Mouse (Mus musculus): Measurements from ENCODE around the gene Ankrd28. TPM values are rescaled to one million over a fixed set of nuclear protein-coding genes. Genes with fewer than 3 reads are reported as not detected.
A peak's percentile ranks its signal among the peaks of the same experiment; 100 is the strongest.

Ankrd28 gene
- polyA plus RNA-seq, 1 experiment = 27.8 TPM

DNA sequence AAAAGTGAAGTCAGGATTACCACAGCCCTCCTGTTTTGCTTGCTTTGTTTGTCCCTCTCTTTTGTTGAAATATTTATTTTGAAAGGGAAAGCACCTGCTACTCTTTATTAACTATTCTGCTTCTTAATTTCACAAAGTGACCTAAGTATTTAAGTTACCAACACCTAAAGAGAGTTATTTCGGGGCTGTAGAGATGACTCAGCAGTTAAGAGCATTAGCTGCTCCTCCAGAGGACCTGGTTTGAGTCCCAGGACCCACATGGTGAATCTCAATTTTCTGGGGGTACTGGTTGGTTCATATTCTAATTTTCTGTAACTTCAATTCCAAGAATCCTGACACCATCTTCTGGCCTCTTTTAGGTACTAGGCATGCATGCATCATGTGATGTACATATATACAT is 34.9 kb downstream of the Ankrd28 start:
- no peak overlapping the region for H3K27ac ChIP-seq (ENCODE audit: insufficient read depth, low read length)
- TF ChIP-seq POLR2A (IDR thresholded peaks at IDR 0.05; ENCODE audit: extremely low read depth, insufficient read depth, low read length) = no peak
- no peak for TF ChIP-seq CTCF (IDR thresholded peaks at IDR 0.05; ENCODE audit: extremely low read depth, insufficient read depth, low read length)
- no peak overlapping the region for H3K4me3 ChIP-seq (ENCODE audit: insufficient read depth, low read length)
- H3K4me1 ChIP-seq (ENCODE audit: control insufficient read depth, insufficient read depth, low read length) = no peaks in the 10 kb centered on the region; the same call in 1 of the 2 replicates

DNA sequence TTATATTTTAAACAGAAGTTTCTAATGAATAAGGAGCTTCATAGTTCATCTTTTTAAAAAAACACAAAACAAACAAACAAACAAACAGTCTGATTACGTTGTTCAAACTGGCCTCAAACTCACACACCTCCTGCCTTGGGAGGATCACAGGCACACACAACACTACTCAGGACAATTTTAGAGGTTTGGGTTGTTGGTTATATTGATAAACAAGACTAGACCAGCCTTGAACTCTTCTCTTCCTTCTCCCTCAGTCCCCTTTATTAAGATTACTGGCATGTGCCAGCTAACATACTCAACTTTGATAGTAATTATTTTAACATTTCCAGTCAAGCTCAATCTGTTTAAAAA is 35.7 kb downstream of the Ankrd28 start:
- Histone ChIP-seq H3K4me1 (ENCODE audit: control insufficient read depth, insufficient read depth, low read length) (no peaks in the 10 kb centered on the region; the same call in 1 of the 2 replicates), H3K4me3 (ENCODE audit: insufficient read depth, low read length) (no peak overlapping the region), H3K27ac (ENCODE audit: insufficient read depth, low read length) (no peak overlapping the region)
- TF ChIP-seq CTCF (IDR thresholded peaks at IDR 0.05; ENCODE audit: extremely low read depth, insufficient read depth, low read length) (no peak), POLR2A (IDR thresholded peaks at IDR 0.05; ENCODE audit: extremely low read depth, insufficient read depth, low read length) (no peak)

DNA sequence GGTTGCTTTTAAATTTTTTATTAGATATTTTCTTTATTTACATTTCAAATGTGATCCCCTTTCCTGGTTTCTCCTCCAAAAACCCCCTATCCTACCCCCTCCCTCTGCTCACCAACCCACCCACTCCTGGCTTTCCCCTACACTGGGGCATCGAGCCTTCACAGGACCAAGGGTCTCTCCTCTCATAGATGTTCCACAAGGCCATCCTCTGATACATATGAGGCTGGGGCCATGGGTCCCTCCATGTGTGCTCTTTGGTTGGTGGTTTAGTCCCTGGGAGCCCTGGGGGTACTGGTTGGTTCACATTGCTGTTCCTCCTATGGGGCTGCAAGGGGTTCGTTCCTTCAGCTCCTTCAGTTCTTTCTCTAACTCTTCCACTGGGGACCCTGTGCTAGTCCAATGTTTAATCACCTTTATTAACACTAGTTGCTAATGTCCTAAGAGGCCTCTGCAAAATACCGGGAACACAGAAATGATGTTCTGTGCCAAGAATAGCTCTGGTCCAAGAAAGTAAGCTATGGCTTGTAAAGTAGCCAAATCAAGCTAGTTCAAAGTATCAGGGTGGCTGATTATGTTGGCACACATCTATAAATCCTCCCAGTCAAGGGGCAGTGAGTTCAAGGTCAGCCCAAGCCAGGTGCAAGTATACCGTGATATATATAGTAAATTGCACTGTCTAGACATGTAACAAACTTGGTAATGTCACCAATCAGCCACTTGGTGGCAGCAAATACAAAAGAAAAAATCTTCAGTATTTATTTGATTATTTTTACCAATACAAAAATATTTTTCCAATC is 36.3 kb downstream of the Ankrd28 start:
- no peak overlapping the region for H3K27ac ChIP-seq (ENCODE audit: insufficient read depth, low read length)
- TF ChIP-seq POLR2A (IDR thresholded peaks at IDR 0.05; ENCODE audit: extremely low read depth, insufficient read depth, low read length) (no peak), CTCF (IDR thresholded peaks at IDR 0.05; ENCODE audit: extremely low read depth, insufficient read depth, low read length) (peak; percentile 12; the same call in 1 of the 2 replicates)
- no peak overlapping the region for H3K4me3 ChIP-seq (ENCODE audit: insufficient read depth, low read length)
- H3K4me1 ChIP-seq (ENCODE audit: control insufficient read depth, insufficient read depth, low read length) = no peaks in the 10 kb centered on the region; the same call in 1 of the 2 replicates

DNA sequence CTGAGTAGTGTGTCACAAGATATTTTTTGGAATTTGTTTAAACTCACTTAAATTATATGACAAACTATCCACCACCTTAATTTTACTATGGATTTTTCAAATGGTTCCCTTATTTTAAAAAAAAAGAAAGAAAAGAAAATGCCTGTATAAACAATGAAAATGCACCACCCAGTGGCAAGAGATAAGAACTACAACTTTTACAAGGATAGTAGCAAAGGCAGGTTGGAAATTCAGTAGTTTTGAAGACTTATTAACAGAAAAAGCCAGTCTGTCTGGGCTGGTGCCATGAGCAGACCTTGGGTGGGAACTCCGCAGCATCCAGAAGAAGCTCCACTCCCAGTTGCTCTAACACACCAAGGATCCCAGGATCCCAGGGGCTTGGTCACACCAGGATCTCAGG is 39.7 kb downstream of the Ankrd28 start:
- TF ChIP-seq CTCF (IDR thresholded peaks at IDR 0.05; ENCODE audit: extremely low read depth, insufficient read depth, low read length) (no peak), POLR2A (IDR thresholded peaks at IDR 0.05; ENCODE audit: extremely low read depth, insufficient read depth, low read length) (no peak)
- H3K4me3 ChIP-seq (ENCODE audit: insufficient read depth, low read length) = no peak overlapping the region
- no peak overlapping the region for H3K27ac ChIP-seq (ENCODE audit: insufficient read depth, low read length)
- peaks cover 2% of the 10 kb centered on the region for H3K4me1 ChIP-seq (ENCODE audit: control insufficient read depth, insufficient read depth, low read length)

DNA sequence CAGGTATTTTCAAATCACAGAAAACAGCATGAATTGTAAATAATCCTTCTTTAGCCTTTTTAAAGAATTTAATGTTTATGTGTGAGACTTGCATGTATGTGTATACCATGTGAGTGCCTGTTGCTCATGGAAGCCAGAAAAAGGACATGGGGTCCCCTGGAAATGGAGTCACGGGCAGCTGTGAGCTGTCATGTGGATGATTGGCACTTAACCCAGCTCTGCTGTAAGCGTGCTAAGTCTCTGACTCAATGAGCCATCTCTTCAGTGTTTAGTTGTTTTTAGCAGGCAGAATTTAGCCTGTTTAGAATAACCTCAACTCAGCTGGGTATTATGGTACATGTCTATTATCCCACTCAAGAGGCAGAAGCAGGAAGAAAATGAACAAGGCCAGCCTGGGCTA is 43.5 kb downstream of the Ankrd28 start:
- Histone ChIP-seq H3K4me1 (ENCODE audit: control insufficient read depth, insufficient read depth, low read length) (peaks cover 2% of the 10 kb centered on the region; the same call in 1 of the 2 replicates), H3K27ac (ENCODE audit: insufficient read depth, low read length) (no peak overlapping the region), H3K4me3 (ENCODE audit: insufficient read depth, low read length) (no peak overlapping the region)
- no peak for TF ChIP-seq POLR2A (IDR thresholded peaks at IDR 0.05; ENCODE audit: extremely low read depth, insufficient read depth, low read length)
- TF ChIP-seq CTCF (IDR thresholded peaks at IDR 0.05; ENCODE audit: extremely low read depth, insufficient read depth, low read length) = no peak

DNA sequence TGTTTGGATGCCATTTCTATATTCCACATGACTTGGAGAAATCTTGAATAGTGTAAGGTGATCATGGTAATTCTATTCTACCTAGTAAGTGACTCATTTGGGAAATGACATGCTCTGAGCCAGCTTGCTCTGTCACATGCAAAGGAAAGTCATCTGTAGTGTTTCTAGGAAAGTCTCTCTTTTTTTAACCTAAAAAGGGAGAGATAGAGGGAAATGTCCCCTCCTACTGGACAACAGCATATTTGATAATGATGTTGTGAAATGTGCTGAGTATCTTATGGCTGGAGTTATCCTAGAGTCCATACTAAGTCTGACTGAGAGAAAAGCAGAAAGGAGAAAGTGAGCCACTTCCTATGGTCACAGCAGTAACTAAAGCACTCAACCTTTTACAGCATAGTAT is 44.8 kb downstream of the Ankrd28 start:
- TF ChIP-seq CTCF (IDR thresholded peaks at IDR 0.05; ENCODE audit: extremely low read depth, insufficient read depth, low read length) = no peak
- no peak for TF ChIP-seq POLR2A (IDR thresholded peaks at IDR 0.05; ENCODE audit: extremely low read depth, insufficient read depth, low read length)
- H3K4me1 ChIP-seq (ENCODE audit: control insufficient read depth, insufficient read depth, low read length) = peaks cover 4% of the 10 kb centered on the region
- no peak overlapping the region for H3K4me3 ChIP-seq (ENCODE audit: insufficient read depth, low read length)
- H3K27ac ChIP-seq (ENCODE audit: insufficient read depth, low read length) = no peak overlapping the region

DNA sequence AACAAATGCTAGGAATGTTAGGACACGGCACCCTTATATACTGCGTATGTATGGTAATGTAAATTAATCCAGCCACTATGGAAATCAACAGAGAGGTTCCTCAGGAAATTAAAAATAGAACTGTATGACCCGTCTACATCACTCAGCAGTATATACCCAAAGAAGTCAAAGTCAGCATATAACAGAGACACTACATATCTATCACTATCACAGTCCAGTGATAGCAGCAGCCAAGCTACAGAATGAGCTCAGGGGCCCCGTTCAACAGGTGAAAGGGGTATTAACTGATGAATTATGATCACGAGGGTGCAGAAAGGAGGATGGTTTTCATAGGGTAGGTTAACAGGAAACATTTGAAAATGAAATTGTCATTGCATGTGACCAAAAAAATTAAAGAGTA is 45.5 kb downstream of the Ankrd28 start:
- H3K27ac ChIP-seq (ENCODE audit: insufficient read depth, low read length) = no peak overlapping the region
- H3K4me3 ChIP-seq (ENCODE audit: insufficient read depth, low read length) = no peak overlapping the region
- H3K4me1 ChIP-seq (ENCODE audit: control insufficient read depth, insufficient read depth, low read length) = peaks cover 4% of the 10 kb centered on the region
- TF ChIP-seq POLR2A (IDR thresholded peaks at IDR 0.05; ENCODE audit: extremely low read depth, insufficient read depth, low read length) = no peak
- TF ChIP-seq CTCF (IDR thresholded peaks at IDR 0.05; ENCODE audit: extremely low read depth, insufficient read depth, low read length) = no peak

DNA sequence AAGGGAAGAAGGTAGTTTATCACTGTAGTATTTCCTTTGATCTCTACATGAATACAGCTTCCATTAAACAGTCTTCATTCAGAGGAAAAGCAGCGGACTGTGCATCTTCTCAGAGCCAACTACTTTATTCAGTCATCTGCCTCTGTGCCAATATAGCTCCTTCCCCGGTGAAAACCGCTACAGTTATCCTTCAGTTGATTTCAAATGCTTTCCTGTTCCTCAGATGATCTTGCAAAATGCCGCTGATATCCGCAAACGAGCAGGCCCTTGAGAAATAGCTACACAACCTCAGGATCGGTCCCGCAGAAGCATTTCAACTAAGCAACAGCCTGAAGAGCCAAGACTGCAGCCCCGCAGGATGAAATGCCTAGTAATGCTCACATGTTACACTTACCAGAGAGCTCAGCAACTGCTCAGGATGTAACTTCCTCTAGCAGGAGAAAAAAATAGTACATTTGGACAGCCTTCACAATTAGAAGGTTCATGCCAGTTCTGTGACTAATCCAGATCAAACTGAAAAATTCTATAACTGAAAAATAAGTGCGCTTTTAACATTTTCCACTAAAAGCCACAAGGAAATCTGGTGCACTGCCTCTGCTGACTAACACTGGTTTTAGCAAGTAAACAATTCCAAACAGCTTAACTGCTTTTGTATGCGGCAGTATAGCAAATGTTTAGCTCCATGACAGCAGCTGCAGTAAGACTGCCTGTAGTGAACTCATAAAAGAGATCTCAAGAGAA is 49.0 kb downstream of the Ankrd28 start:
- H3K4me3 ChIP-seq (ENCODE audit: insufficient read depth, low read length) = peak overlapping the region; percentile 54
- H3K27ac ChIP-seq (ENCODE audit: insufficient read depth, low read length) = peak overlapping the region; percentile 92
- TF ChIP-seq POLR2A (IDR thresholded peaks at IDR 0.05; ENCODE audit: extremely low read depth, insufficient read depth, low read length) (peak; percentile 34; the same call in 1 of the 2 replicates), CTCF (IDR thresholded peaks at IDR 0.05; ENCODE audit: extremely low read depth, insufficient read depth, low read length) (no peak)
- peaks cover 2% of the 10 kb centered on the region; the same call in 1 of the 2 replicates for H3K4me1 ChIP-seq (ENCODE audit: control insufficient read depth, insufficient read depth, low read length)

DNA sequence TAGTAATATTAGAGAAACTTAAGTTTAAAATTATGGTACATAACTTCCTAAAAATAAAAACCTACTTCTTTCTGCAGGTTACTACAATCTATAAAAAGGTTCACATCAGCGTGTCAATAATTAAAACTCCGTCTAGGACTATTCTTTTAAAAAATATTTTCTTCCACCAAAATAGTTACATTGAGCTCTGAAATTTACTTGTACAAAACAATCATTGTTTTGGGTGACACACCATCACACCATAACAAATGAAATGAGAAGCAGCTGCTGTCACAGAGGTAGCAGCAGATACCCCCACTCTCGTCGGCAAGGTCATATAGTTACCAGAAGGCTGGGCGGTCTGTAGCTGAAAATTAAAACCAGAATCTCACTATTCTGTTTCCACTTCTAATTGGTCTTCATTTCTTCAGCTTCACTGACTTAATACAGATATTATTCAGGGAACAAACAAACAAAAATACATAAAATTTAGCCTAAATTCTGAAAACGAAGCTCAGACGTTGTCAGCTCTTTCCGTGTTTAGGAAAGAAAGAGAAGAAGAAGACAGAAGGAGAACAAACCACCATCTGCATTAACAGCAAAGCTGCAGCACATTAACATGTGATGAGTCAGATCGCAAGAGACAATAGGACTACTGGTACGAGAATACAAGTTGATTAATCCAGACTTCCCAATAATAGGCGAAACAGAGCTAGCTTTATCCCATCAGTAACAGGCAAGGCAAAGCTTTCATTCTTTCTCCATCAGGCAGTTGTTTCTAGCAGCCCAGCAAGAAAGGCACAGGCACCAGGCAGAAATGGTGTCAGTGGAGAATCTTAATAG is 49.8 kb downstream of the Ankrd28 start:
- peak overlapping the region; percentile 54 for H3K4me3 ChIP-seq (ENCODE audit: insufficient read depth, low read length)
- 0 out of 2 replicates have a peak, but pooled peaks have one; percentile 30 for TF ChIP-seq POLR2A (IDR thresholded peaks at IDR 0.05; ENCODE audit: extremely low read depth, insufficient read depth, low read length)
- no peak for TF ChIP-seq CTCF (IDR thresholded peaks at IDR 0.05; ENCODE audit: extremely low read depth, insufficient read depth, low read length)
- H3K4me1 ChIP-seq (ENCODE audit: control insufficient read depth, insufficient read depth, low read length) = peaks cover 2% of the 10 kb centered on the region; the same call in 1 of the 2 replicates
- H3K27ac ChIP-seq (ENCODE audit: insufficient read depth, low read length) = peak overlapping the region; percentile 92
